Mouse (Mus musculus) myocyte (in vitro differentiated cells): ENCODE results near the gene Mrps21.

Experiments used
- E2F4 ChIP-seq: IDR thresholded peaks from one replicate; pipeline ENCODE4 v1.6.1; 2011; ENCODE audit warnings: mild to moderate bottlenecking, control low read depth, moderate library complexity; ENCODE audit not compliant: insufficient read depth
- MAX ChIP-seq: IDR thresholded peaks from one replicate; pipeline ENCODE4 v1.6.1; 2011; ENCODE audit warnings: low read depth, mild to moderate bottlenecking, control low read depth
- POLR2A ChIP-seq: IDR thresholded peaks from one replicate; pipeline ENCODE4 v1.6.1; 2011; ENCODE audit warnings: low read depth, mild to moderate bottlenecking, control low read depth, moderate library complexity; ENCODE audit not compliant: insufficient read length
- POLR2AphosphoS2 ChIP-seq: IDR thresholded peaks from one replicate; pipeline ENCODE4 v1.6.1; 2011; ENCODE audit warnings: low read depth, control low read depth; ENCODE audit not compliant: insufficient read length
- REST ChIP-seq: IDR thresholded peaks from one replicate; pipeline ENCODE4 v1.6.1; 2011; ENCODE audit warnings: mild to moderate bottlenecking, control low read depth, moderate library complexity; ENCODE audit not compliant: insufficient read depth, insufficient read length
- SRF ChIP-seq: IDR thresholded peaks from one replicate; pipeline ENCODE4 v1.6.1; 2011; ENCODE audit warnings: low read depth; ENCODE audit not compliant: control insufficient read depth, insufficient read length
- TCF12 ChIP-seq: IDR thresholded peaks from one replicate; pipeline ENCODE4 v1.6.1; 2011; ENCODE audit warnings: mild to moderate bottlenecking, control low read depth; ENCODE audit not compliant: poor library complexity, insufficient read depth, severe bottlenecking
- USF1 ChIP-seq: IDR thresholded peaks from one replicate; pipeline ENCODE4 v1.6.1; 2011; ENCODE audit warnings: low read depth, mild to moderate bottlenecking, control low read depth, moderate library complexity

DNA sequence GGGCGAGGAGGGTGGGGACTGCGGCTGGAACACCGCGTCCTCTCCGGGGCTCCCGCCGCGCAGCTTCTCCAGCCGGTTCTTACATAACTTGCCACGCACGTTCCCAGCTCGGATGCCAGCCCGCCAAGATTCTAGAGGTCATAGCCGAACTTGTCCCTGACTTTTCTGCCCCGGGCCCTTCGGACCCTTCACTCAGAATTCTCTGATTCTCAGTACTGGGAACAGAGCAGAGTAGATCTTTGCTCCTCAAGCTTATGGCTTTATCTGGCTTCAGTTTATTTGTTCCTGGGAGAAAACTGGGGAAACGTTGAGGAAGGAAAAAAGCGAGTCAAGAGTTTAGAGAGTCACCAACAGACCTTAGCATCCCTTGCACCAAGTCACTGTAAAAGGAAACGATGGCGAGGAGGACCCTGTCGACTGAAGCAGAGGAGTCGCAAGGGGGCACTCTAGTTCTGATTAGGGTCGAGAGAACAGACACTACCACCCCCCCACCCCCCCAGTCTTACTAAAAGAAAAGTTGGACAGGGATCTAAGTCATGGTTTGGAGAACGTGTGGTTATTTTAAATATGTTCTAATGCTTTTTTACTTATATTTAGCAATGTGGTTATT, 11.6 kb upstream of the Mrps21 start:
- TF ChIP-seq POLR2A (no peak), REST (no peak), E2F4 (no peak), TCF12 (no peak), POLR2AphosphoS2 (no peak), SRF (no peak), USF1 (no peak), MAX (no peak)
